Mouse (Mus musculus): ENCODE measurements around the gene Pisd.

The Pisd gene

GRCm38 (mm10) chr5:32711485-32711884 is 74.0 kb downstream of the Pisd start:
- DNase-seq (ENCODE audit: low spot score in 2 of 2): no peak

- DNase-seq (ENCODE audit: low spot score in 2 of 2): no peak
Observed at GRCm38 (mm10) chr5:32706226-32706780, 79.1 kb downstream of the Pisd start.

GRCm38 (mm10) chr5:32697208-32697867 is 88.1 kb downstream of the Pisd start:
- DNase-seq (ENCODE audit: low spot score in 2 of 2): no peak

GRCm38 (mm10) chr5:32693411-32693810 is 92.0 kb downstream of the Pisd start:
- no peak for DNase-seq (ENCODE audit: low spot score in 2 of 2)

All from right cerebral cortex, adult 2 months (tissue).